Mouse (Mus musculus): Measurements from ENCODE around the gene Lmln.
"Not testable (repeated sequence)": the region's sequence is repeated elsewhere in the genome, so short reads cannot be mapped to it uniquely, and the experiment has no call there.

Gene Lmln

DNA sequence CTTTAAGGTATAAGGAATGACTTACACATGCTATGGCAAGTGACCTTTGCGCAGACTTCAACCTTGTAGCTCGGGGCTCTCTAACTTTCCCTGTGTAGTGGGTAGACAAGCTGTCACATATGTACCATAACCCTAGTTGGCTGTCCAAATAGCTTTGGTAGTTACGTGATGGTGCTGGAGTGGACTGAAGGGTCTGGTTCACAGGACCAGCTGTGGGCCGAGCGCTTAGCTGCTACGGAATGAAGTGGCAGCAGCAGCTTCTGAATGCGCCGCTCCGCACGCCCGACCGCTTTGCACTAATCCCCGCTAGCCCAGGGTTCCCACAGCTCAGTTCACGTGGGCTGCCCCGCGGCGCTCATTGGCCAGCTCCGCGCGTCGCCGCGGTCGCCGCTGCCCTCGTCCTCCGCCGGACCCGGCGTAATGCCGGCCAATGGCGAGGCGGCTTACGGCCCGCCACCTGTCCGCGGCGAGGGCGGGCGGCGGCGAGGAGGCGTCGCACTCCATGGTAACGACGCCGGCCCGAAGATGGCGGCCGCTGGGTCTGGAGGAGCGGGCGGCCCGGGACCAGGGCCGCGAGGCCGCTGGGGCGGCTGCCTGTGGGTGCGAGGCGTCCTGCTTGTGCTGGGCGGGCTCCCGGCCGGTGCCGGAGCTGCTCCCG, at the start of gene Lmln:
Gene Lmln (plus strand): TSS at position 498 of the 658 bp plus-strand sequence.
- peak; percentile 77 for DNase-seq (ENCODE audit: low spot score)

DNA sequence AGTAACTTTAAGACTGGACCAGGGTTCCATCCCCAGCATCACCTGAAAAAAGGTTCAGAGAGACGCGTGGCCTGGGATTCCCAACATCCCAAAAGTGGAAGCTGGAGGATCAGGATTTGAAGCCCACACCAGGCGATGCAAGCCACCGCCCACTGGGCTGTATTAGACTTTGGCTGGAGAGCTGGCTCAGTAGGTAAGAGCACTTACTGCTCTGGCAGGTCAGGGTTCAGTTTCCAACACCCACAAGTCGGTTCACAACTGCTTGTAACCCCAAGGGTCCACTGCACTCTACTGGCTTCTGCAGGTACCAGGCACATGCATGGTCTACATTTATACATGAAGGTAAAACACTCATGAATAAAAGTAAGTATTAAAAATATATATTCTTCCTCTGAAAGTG, 48.5 kb upstream of the Lmln start:
- DNase-seq (ENCODE audit: low spot score): no peak

DNA sequence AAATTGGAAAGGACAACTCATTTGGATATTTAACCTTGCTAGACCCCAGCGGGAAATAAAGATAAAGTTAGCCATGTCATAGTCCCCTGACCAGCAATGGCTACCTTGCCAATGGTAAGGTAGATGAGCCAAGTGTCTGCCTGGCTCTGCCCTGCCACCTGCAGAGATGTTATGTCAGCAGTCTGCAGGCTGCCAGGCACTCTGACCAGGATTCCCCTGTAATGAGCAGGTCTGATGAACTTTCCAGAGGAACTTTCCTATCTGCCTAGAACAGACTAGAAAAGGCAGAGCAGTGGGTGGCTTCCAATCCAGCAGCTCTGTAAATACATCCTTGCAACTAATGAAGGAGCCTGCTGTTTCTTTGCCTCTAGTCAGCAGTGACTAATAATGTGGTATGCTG, 47.4 kb upstream of the Lmln start:
- no peak for DNase-seq (ENCODE audit: low spot score)

DNA sequence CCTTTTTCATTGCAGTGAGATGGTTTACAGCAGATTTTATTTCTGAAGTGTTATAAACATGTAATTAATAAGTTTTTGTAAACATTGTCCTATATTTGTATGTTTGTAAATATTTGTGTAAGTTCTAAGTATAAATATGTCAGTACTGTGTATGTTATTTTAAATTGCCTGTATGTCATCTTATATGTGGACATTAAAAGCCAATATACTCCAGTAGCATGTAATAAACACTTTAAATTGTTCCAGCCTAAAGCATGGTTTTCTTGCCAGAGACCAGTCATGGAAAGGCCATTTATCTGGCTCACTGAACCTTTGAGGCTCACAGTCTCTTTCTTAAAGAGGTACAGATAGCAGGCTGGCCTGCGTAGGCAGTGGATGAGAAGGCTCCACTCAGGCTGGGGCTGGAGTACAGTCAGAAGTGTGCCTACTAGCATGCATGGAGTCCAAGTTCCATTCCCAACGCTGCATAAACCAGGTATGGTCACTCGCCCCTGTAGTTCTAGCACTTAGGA, 46.9 kb upstream of the Lmln start:
- no peak for DNase-seq (ENCODE audit: low spot score)

DNA sequence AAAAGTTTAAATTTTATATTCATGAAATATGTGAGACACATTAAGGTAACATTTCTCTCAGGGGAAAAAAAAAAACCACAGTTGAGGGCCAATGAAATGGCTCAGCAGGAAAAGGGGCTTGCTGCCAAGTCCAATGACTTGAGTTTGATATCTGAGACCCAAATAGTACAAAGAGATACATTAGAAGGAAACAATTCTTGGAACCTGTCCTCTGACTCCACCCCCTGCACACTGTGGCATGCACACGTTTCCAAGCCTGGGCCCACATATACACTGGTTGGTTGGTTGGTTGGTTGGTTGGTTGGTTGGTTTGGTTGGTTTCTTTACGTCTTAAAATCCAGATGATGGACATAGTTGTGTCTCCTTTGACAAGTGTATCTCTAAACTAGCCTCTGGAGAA, 46.3 kb upstream of the Lmln start:
- no peak for DNase-seq (ENCODE audit: low spot score)

DNA sequence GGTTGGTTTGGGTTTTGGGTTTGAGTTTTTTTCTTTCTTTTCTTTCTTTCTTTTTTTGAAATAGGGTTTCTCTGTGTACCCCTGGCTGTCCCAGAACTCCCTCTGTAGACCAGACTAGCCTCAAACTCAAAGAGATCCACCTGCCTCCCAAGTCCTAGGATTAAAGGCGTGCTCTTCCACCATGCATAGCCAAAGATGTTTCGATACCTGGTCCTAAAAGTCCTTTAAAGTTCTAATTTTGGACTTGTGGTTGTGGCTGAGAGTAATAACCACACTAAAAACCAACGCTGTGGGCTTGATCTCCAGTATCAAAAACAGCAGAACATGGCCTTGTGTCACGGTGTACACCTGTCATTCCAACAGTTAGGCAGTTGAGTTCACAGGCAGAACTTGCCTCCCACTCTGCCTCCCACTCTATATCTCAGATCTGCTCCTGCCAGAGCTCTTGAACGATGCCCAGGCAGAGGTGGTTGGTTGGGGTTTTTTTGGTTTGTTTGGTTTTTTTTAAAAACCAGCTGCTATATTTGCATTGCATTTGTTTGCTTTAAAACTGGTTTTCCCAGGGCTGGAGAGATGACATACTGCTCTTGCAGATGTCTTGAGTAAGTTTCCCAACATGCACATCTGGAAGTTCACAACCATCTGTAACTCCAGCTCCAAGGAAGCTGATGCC, 44.5 kb upstream of the Lmln start:
- DNase-seq (ENCODE audit: low spot score): no peak

DNA sequence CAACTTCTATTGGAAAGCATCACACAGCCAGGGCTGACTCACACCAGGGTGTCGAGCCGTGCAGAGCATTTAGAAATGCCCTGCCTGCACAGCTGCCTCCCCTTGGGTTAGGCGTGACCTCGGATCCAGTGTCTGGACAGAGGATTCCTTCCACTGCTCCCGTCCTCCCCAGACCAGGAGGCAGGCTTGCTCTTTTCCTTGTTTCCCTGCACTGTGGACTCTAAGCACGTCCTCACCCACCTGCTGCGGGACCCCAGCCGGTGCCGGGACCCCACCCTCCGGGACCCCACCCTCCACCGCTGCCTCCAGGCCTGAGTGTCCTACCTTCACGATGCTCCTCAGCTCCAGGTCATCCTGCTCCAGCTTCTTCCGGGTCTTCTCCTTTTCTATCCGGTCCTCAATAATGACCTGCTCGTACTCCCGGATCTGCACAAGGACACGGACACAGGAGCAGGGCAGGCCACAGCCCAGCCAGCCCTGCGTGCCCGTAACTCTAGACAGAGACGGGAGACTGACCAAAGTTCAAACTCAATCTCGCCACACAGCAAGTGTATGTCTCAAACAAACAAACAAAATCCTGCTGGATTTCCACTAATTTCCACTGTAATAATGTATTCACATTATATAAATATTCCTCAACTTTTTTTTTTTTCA, 43.1 kb upstream of the Lmln start:
- no peak for DNase-seq (ENCODE audit: low spot score)

DNA sequence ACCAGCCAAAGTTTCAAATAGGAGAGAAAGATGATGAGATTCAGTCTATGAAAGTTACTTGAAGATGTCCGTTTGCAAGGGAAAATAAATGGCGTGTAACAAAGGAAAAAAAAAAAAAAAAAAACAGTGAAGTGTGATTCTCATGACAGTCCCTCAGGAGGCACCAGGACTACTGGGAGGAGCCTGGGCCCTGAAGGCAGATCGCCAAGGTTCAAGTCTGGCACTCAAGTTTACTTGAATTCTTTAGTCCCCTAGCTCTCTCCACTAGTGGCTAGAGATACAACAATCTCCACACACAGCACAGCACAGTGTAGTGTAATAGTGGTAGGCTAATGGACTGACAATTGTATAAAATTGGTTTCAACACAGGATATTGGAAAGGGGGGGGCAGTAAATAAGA, 40.9 kb upstream of the Lmln start:
- no peak for DNase-seq (ENCODE audit: low spot score)

DNA sequence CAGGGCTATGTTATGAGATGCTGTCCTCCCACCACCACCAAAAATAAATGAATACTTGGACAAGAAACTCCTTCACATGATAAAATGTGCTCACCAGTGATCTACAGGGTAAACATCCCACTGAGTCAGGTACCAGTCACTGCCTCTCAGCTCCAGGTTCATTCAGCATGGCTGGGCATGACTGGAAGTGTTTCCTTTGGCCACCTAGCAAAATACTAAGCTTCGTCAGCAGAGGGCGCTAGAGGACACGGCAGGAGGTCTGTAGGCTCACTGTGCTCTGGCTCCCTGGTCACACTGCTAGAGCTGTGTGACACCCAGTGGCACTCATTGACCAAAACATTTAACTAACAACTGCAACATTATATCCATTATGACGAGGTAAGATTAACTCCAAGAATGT, 38.6 kb upstream of the Lmln start:
- DNase-seq (ENCODE audit: low spot score): peak; percentile 60

DNA sequence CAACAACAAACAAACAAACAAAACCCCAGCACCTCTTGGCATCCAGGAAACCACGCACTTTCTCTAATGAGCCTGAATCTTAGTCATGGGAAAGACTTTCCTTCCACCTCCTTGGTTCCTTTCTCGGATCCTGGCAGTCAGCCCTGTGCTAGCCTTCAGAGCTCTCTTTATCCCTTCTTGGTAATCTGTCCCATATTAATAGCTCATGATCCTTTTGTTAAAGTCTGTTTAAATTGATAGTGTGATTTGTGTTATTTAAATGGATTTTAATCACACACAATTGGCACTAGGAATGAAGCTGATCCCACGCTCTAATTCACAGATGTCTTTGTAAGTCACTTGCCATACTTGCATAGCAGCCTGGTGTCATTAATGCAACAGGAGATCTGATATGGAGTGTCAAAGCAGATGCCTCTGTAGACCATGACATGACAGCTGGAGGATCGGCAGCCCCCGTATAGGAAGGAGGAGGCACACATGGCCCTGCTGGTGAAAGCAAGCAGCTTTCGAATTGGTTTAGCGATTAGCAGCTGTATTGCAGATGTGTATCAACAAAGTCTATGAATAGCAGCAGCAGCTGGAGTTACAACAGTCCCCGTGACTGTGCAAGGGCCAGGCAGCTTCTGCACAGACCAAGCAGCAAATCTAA, 37.7 kb upstream of the Lmln start:
- no peak for DNase-seq (ENCODE audit: low spot score)

DNA sequence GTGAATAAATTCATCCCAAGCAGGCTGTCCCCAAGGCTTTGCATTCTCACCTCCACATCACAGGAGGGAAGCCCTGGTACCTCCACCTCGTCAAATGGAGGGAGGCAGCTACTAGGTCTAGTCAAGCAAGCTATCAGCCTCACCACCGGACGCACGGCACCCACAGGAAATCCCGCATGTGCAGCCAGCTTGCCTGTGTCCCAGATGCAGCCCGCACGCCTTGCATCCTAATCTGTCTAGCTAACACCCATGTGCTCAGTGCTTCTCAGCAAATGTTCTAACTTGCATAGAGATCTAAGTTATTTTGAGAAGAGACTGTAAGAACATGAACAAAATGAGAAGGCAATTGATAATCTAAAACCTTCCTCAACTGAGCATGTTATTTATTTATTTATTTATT, 36.0 kb upstream of the Lmln start:
- DNase-seq (ENCODE audit: low spot score): no peak

DNA sequence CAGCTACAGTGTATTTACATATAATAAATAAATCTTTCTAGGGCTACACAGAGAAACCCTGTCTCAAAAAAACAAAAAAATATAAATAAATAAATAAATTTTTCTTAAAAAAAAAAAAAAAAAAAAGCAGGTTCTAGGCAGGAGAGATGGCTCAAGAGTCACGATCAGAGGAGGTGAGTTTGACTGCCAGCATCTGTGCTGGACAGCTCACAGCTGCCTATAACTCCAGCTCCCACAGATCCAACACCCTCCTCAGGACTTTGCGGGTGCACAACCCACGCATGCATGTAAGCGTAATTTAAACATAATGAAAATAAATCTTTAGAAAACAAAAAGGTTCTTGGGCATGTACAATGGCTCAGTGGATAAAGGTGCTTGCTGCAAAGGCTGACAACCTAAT, 26.3 kb upstream of the Lmln start:
- DNase-seq (ENCODE audit: low spot score): no peak

DNA sequence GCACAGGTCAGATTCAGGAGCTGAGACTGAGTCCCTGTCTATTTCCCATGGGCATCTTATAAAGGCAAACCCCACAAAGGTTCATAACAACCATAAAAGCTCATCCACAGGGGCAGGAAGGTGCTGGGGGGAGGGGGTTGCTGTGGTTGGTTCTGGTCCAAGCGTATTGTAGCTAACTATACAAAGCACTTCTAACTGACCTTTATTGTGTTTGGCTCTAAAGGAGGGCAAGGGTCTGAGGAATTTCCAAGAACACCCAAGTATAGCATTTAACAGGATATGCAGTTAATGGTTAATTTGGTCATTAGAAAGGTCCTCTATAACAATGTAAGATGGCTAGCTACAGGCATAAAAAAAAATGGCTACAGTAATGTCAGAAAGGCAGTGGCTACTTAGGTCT, 19.6 kb upstream of the Lmln start:
- DNase-seq (ENCODE audit: low spot score): no peak

DNA sequence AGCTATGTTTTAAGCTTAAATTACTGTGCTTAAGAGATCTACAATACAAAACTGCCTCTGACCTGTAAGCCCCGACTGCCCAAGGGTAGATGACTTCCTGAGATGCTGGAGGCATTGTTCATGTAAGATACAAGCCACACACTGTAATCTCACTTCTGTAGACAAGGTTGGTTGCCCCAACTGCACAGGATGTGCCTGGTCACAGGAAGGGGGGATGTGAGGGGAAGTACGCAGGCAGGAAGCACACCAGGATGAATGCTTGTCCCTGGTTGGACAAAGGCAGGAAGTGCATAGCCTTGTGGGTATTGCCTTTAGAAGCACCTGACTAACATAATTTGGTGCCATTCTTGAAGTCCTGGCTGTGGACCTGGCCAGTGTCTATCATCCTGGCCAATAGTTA, 19.1 kb upstream of the Lmln start:
- DNase-seq (ENCODE audit: low spot score): no peak

DNA sequence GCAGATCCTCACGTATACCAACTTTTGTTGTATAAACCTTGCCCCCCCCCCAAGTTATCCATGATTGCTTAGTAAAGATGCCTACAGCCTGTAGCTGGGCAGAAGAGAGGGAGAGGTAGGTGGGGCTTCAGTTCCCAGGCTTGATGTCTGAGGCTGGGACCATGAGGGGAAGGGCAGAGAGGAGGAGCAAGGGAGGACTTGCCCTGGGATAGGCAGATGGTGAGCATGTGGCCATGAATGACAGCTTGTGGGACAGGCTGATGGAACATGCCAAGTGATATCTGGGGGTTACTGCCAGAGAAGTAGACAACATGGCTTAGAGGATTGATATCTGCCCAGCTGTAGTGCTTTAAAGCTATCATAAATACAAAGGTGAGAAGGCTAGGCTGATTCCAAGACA, 14.3 kb upstream of the Lmln start:
- no peak for DNase-seq (ENCODE audit: low spot score)

DNA sequence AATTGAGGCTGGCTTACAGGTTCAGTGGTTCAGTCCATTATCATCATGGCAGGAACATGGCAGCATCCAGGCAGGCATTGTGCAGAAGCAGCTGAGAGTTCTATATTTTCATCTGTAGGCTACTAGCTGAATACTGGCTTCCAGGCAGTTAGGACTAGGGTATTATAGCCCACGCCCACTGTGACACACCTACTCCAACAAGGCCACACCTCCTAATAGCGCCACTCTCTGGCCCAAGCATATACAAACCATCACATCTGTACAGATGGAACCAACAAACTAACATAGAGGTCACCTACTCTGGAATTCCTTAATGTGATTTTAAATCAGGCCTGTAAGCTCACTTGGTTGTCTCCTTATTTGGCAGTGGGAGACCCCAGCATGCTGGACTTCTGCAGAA, 13.6 kb upstream of the Lmln start:
- no peak for DNase-seq (ENCODE audit: low spot score)

DNA sequence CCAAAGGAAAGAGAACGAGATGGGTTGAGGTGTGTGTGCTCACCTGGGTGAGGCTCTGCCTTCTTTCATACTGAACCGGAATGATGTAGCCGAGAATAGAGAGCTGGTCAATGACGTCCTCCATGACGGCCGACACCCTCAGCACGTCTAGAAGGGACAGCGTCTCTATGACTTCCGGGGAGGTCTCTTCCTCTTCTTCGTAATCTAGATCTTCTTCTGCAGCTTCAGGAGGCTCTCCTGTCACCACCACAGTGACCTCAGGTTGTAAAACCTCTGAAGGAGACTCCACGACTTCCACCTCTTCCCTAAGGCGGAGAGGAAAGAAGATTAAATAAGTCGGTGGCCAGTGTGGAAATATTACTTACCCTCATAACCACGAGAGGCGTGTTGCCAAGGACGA, 12.5 kb upstream of the Lmln start:
- DNase-seq (ENCODE audit: low spot score): no peak

DNA sequence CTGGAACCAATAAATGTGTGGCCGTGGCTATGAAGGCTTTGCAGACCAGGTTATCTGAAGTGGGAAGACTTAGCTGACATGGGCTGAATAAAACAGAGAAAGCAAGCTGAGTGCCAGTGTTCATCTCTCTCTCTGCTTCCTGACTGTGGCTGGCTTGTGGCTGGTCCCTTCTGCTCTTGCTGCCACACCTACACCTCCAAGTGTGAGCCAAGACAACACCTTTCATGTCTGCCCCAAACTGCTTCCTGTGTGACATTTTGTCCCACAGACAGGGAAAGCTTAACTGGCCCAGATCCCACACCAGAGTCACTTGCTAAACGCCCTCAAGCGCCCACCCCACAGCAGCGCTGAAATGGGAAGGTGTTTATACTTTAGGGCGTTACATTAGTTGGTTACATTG, 9.2 kb upstream of the Lmln start:
- no peak for DNase-seq (ENCODE audit: low spot score)

DNA sequence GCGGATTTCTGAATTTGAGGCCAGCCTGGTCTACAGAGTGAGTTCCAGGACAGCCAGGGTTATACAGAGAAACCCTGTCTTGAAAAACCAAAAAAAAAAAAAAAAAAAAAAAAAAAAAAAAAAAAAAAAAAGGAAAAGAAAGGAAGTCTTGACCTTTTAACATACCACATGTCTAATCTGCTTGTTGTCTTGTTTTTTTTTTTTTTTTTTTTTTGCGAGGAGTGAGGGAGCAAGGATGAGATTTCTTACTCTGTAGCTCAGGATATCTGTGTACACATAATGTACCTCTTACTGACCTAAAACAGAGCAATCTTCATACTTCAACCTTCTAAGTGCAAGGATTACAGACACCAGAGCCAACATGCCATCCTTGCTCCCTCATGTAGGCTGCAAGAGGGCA, 7.4 kb upstream of the Lmln start:
- not testable (repeated sequence) for DNase-seq (ENCODE audit: low spot score)

DNA sequence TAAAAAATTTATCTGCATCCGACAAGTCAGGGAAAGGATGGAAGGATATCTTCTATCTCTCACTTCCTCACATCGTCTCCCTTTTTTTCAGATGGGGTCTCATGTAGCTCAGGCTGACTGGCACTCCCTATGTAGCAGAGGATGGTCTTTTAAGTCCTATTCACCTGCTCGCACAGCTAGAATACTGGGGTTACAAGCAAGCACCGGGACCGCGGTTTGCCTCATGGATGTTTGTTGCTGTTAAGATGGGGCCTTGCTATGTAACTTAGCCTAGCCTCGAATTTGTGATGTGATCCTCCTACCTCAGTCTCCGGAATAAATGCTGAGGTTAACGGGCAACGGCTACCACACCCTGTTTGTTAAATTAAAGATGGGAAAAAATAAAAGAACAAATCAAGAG, 6.7 kb upstream of the Lmln start:
- DNase-seq (ENCODE audit: low spot score): no peak

DNA sequence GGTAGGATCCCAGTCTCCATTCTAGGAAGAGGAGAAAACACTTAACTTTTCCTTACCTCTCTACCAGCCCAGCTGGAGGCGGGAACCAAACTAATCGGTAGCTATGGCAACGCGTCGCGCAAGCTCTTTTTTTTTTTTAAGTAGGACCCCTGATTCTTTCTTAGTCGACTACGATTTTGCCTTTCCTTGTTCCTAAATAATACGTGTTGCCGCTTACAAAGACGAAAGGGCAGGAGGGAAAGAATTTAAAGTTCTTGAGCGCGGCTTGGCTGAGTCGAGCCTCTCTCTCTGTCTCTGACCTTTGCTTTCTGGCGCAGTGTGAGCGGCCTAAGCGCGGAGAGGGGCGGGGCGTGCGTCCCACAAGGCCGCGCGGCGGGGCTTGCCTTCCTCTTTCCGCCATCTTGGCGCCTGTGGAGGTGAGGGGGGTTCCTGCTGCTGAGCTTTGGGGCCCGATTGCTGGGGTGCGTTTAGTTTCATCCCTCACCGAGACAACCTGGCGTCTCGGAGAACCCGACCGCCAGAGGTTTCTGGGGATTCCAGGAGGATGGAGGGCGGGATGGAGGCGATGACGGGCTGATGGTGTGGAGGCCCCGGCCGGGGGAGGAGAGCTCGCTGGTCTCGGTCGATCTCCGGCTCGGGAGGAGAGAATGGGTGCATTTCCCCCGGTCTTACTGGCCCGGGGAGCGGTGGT, 6.1 kb upstream of the Lmln start, which contains the start of the genes Iqcg and Rpl35a:
Gene Iqcg (minus strand): TSS at position 124 of the 691 bp plus-strand sequence.
Gene Rpl35a (plus strand): TSS at position 359 of the 691 bp plus-strand sequence.
- DNase-seq (ENCODE audit: low spot score): peak; percentile 86

DNA sequence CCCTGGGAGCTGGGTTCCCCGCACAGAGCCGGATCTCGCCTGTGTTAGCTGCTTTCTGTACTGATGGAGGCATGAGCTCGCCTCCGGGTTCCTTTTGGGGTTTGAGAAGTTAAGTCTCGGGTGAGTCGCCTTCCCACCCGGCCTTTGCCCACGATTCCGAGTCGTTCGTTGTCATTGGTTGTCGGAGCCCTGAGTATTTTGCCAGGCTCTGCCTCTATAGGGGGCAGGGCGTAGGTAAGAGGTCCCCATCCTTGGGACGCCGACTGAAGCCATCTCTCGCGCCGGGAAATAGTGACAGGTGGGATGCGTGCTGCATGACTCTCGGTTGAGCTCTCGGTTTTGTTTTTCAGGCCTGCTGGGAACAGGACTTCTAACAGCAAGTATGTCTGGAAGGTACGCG, 5.5 kb upstream of the Lmln start:
- no peak for DNase-seq (ENCODE audit: low spot score)
